In the genomic region with DNA sequence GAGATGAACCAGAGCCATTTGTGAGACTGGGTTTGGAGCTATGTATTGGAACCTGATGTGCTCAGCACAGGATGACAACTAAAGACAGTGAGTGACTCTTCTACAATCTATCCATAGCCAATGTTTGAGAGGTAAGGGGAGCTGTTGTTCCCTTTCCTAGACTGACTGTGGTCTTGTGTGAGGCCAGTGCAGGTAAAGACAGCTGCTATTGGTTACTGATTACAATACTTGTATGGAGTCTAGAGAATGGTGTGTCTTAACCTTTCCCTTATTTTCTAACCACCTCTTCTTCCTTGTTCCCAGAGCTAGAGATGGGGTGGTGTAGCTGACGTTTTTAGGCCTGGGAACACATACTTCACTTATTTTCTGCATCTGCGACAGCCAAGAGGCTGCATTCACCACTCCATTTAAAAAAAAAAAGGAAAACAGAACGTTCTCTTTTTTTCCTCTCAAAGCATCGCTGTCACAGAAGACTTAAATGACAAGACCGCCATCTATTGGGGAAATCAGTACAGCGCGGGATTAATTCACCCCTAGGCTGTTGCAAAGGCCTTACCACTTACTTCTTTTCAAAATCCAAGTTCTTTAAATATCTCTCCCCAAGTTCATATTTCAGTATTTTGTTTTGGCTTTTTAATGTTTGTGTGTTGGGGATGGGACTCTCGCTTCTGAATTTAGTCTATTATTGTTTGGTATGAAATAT, we compare ENCODE assay signal across 8 mouse cellular contexts. TPM values are rescaled to one million over a fixed set of nuclear protein-coding genes. Genes with fewer than 3 reads are reported as not detected.
A peak's percentile ranks its signal among the peaks of the same experiment; 100 is the strongest.
DNase-seq lines count a peak whose midpoint lies in the region; ATAC-seq and TF ChIP-seq lines count a peak whose summit lies in the region.

No protein-coding gene starts in this region.

- intact Hi-C loops in gastrocnemius, adult 2 months (cut with DNase I) = loop anchor here (2.0 to 5.0 kb wide), 4 partner anchors 17 to 243 kb away; a partner anchor contains a TSS
- intact Hi-C loops in left cerebral cortex, postnatal 14 days (cut with DNase I) = loop anchor here (2.0 to 5.0 kb wide), 3 partner anchors 51 to 243 kb away; a partner anchor contains a TSS

- H3K4me3 ChIP-seq in gastrocnemius, adult 2 months = peak overlapping the region; percentile 79
- peak overlapping the region; percentile 93 for H3K4me3 ChIP-seq in megakaryocyte, embryonic 14.5 days (replicated peaks)

- peak; percentile 87 for TF ChIP-seq CTCF in gastrocnemius, adult 2 months (IDR thresholded peaks at IDR 0.05)

- peak; percentile 87 for ATAC-seq in inflammation-experienced regulatory T-cells, adult 6 months

- peaks cover 14% of the 10 kb centered on the region for H3K4me1 ChIP-seq in megakaryocyte, embryonic 14.5 days

- DNase-seq in embryo, embryonic 10 days (ENCODE audit: low spot score) = peak; percentile 85
- DNase-seq in embryo, embryonic 9.5 days (ENCODE audit: extremely low spot score) = no peak
- DNase-seq in cerebellum, postnatal 14 days = peak; percentile 74
- peak; percentile 65 for DNase-seq in gastrocnemius, adult 2 months
- DNase-seq in left cerebral cortex, postnatal 14 days (ENCODE audit: low spot score in 2 of 2) = peak; percentile 84 to 93
- peak; percentile 58 for DNase-seq in right cerebral cortex, postnatal 14 days

- peak overlapping the region; percentile 97 for H3K27ac ChIP-seq in gastrocnemius, adult 2 months

- H3K9me3 ChIP-seq in megakaryocyte, embryonic 14.5 days = peaks cover 6% of the 10 kb centered on the region

- H3K36me3 ChIP-seq in megakaryocyte, embryonic 14.5 days (replicated peaks; ENCODE audit: low read length) = peaks cover 21% of the 10 kb centered on the region

- no peaks in the 10 kb centered on the region for H3K27me3 ChIP-seq in megakaryocyte, embryonic 14.5 days (replicated peaks)

RNA-seq across cellular contexts. Expression of a gene that starts 19.8 kb away (rescaled TPM):
- 1 to 10 TPM; 5.7 to 8.0 TPM for total RNA-seq in gastrocnemius, adult 2 months (2021)
- polyA plus RNA-seq in inflammation-experienced regulatory T-cells, adult 6 months (2017; shearing (Covaris generic)) = 10 to 100 TPM; 16.1 to 26.4 (median 19.2) TPM
- 1 to 10 TPM; 6.0 to 6.2 TPM for total RNA-seq in left cerebral cortex, postnatal 14 days (2021)
- 1.1 TPM in 1 of 2 replicates, not detected in the other for polyA plus RNA-seq in megakaryocyte, embryonic 14.5 days (2012; ENCODE audit: insufficient read depth, low replicate concordance)

RNA-seq across cellular contexts. Expression of a gene that starts 26.8 kb away (rescaled TPM):
- total RNA-seq in gastrocnemius, adult 2 months (2021) = 1 to 10 TPM; 1.9 to 2.2 TPM
- 10 to 100 TPM; 32.9 to 41.1 (median 34.1) TPM for polyA plus RNA-seq in inflammation-experienced regulatory T-cells, adult 6 months (2017; shearing (Covaris generic))
- total RNA-seq in left cerebral cortex, postnatal 14 days (2021) = 1 to 10 TPM; 3.3 to 3.8 TPM
- polyA plus RNA-seq in megakaryocyte, embryonic 14.5 days (2012; ENCODE audit: insufficient read depth, low replicate concordance) = 2.9 TPM in 1 of 2 replicates, not detected in the other

RNA-seq across cellular contexts. Expression of a gene that starts 51.3 kb away (rescaled TPM):
- total RNA-seq in gastrocnemius, adult 2 months (2021) = 1 to 10 TPM; 1.6 to 3.8 TPM
- polyA plus RNA-seq in inflammation-experienced regulatory T-cells, adult 6 months (2017; shearing (Covaris generic)) = 1 to 10 TPM; 2.7 to 8.8 (median 4.9) TPM
- 10 to 100 TPM; 12.3 to 14.1 TPM for total RNA-seq in left cerebral cortex, postnatal 14 days (2021)
- polyA plus RNA-seq in megakaryocyte, embryonic 14.5 days (2012; ENCODE audit: insufficient read depth, low replicate concordance) = 1.5 TPM in 1 of 2 replicates, not detected in the other
